In genomic region chr10:80673690-80674089, GRCm38 (mm10) we compare ENCODE assay signal across 8 mouse cellular contexts. TPM values are rescaled to one million over a fixed set of nuclear protein-coding genes. Genes with fewer than 3 reads are reported as not detected.
A peak's percentile ranks its signal among the peaks of the same experiment; 100 is the strongest.
DNase-seq lines count a peak whose midpoint lies in the region; ATAC-seq lines count a peak whose summit lies in the region.

No protein-coding gene starts in this region.

- peak overlapping the region; percentile 99; the same call in 1 of the 2 replicates for H3K4me3 ChIP-seq in kidney, embryonic 14.5 days (ENCODE audit: low read length)
- H3K4me3 ChIP-seq in embryonic facial prominence, embryonic 10.5 days = peak overlapping the region; percentile 97
- peak overlapping the region; percentile 73 for H3K4me3 ChIP-seq in hindbrain, embryonic 15.5 days
- H3K4me3 ChIP-seq in midbrain, embryonic 14.5 days (replicated peaks; ENCODE audit: low read depth, low read length) = peak overlapping the region; percentile 98

- 86% methylated on average over 3 of the region's 3 CpGs for WGBS in kidney, embryonic 14.5 days
- 90% methylated on average over 3 of the region's 3 CpGs for WGBS in embryonic facial prominence, embryonic 10.5 days
- 95% methylated on average over 3 of the region's 3 CpGs for WGBS in hindbrain, embryonic 15.5 days
- 95% methylated on average over 3 of the region's 3 CpGs for WGBS in midbrain, embryonic 14.5 days

- DNase-seq in kidney, adult 9 months = no peak
- DNase-seq in embryonic facial prominence, embryonic 10.5 days (ENCODE audit: low spot score) = no peak
- no peak for DNase-seq in midbrain, embryonic 14.5 days
- DNase-seq in ovary, postnatal 10 days (ENCODE audit: low spot score) = no peak
- DNase-seq in gastrocnemius, postnatal 36 days = no peak
- no peak for DNase-seq in MN1 (ENCODE audit: low spot score)

- intact Hi-C loops in gastrocnemius, postnatal 36 days (cut with DNase I) = no loop called here

- H3K27ac ChIP-seq in kidney, embryonic 14.5 days (ENCODE audit: low read depth, low read length) = no peak overlapping the region
- H3K27ac ChIP-seq in embryonic facial prominence, embryonic 10.5 days (replicated peaks) = peak overlapping the region; percentile 93; the same call in 1 of the 2 replicates
- H3K27ac ChIP-seq in hindbrain, embryonic 15.5 days (replicated peaks) = no peak overlapping the region
- no peak overlapping the region for H3K27ac ChIP-seq in midbrain, embryonic 14.5 days (replicated peaks; ENCODE audit: low read depth, low read length)

- H3K36me3 ChIP-seq in kidney, embryonic 14.5 days (ENCODE audit: control insufficient read depth, insufficient read depth, low read length) = peaks cover 52% of the 10 kb centered on the region
- H3K36me3 ChIP-seq in embryonic facial prominence, embryonic 10.5 days (replicated peaks) = peaks cover 59% of the 10 kb centered on the region
- H3K36me3 ChIP-seq in hindbrain, embryonic 15.5 days = peaks cover 26% of the 10 kb centered on the region
- peaks cover 41% of the 10 kb centered on the region for H3K36me3 ChIP-seq in midbrain, embryonic 14.5 days (ENCODE audit: control insufficient read depth, insufficient read depth, low read length)

- peaks cover 43% of the 10 kb centered on the region for H3K4me1 ChIP-seq in kidney, embryonic 14.5 days (ENCODE audit: control insufficient read depth, insufficient read depth, low read length)
- H3K4me1 ChIP-seq in embryonic facial prominence, embryonic 10.5 days = peaks cover 57% of the 10 kb centered on the region
- peaks cover 72% of the 10 kb centered on the region for H3K4me1 ChIP-seq in hindbrain, embryonic 15.5 days (replicated peaks)
- peaks cover 46% of the 10 kb centered on the region for H3K4me1 ChIP-seq in midbrain, embryonic 14.5 days (ENCODE audit: control insufficient read depth, insufficient read depth, low read length)

- no peaks in the 10 kb centered on the region for H3K27me3 ChIP-seq in kidney, embryonic 14.5 days (ENCODE audit: control insufficient read depth, insufficient read depth, low read length)
- H3K27me3 ChIP-seq in embryonic facial prominence, embryonic 10.5 days (replicated peaks; ENCODE audit: low read depth, poor library complexity, severe bottlenecking) = no peaks in the 10 kb centered on the region
- no peaks in the 10 kb centered on the region for H3K27me3 ChIP-seq in hindbrain, embryonic 15.5 days
- no peaks in the 10 kb centered on the region for H3K27me3 ChIP-seq in midbrain, embryonic 14.5 days (ENCODE audit: control insufficient read depth, insufficient read depth, low read length)

- peak overlapping the region; percentile 98; the same call in 1 of the 2 replicates for H3K9ac ChIP-seq in kidney, embryonic 14.5 days (ENCODE audit: low read depth, low read length)
- peak overlapping the region; percentile 82; the same call in 1 of the 2 replicates for H3K9ac ChIP-seq in hindbrain, embryonic 15.5 days
- H3K9ac ChIP-seq in midbrain, embryonic 14.5 days (replicated peaks; ENCODE audit: low read length) = peak overlapping the region; percentile 96; the same call in 1 of the 2 replicates

- no peaks in the 10 kb centered on the region for H3K9me3 ChIP-seq in kidney, embryonic 14.5 days (ENCODE audit: control insufficient read depth, low read length)
- H3K9me3 ChIP-seq in embryonic facial prominence, embryonic 10.5 days = no peaks in the 10 kb centered on the region
- H3K9me3 ChIP-seq in hindbrain, embryonic 15.5 days = no peaks in the 10 kb centered on the region
- no peaks in the 10 kb centered on the region for H3K9me3 ChIP-seq in midbrain, embryonic 14.5 days (ENCODE audit: control insufficient read depth, low read length)

- peak overlapping the region; percentile 67 for H3K4me2 ChIP-seq in kidney, embryonic 14.5 days (replicated peaks; ENCODE audit: low read depth, low read length)
- peak overlapping the region; percentile 89 for H3K4me2 ChIP-seq in hindbrain, embryonic 15.5 days
- peak overlapping the region; percentile 96 for H3K4me2 ChIP-seq in midbrain, embryonic 14.5 days (ENCODE audit: low read length)

- ATAC-seq in kidney, embryonic 14.5 days (ENCODE audit: low FRiP score, low TSS enrichment) = no peak
- ATAC-seq in hindbrain, embryonic 15.5 days (ENCODE audit: low FRiP score, low read depth) = no peak
- no peak for ATAC-seq in midbrain, embryonic 14.5 days (ENCODE audit: low FRiP score, low TSS enrichment)

RNA-seq across cellular contexts. Expression of gene Mknk2, which starts 4.2 kb away (rescaled TPM):
- polyA plus RNA-seq in kidney, embryonic 14.5 days (2014; fragmentation: Nextera tagmentation; extraction: Ambion mirVana) = 68.1 and 99.2 TPM in 2 replicates
- polyA plus RNA-seq in embryonic facial prominence, embryonic 10.5 days (2016; fragmentation: Nextera tagmentation; extraction: Ambion mirVana) = 118 and 119 TPM in 2 replicates
- polyA plus RNA-seq in hindbrain, embryonic 15.5 days (2015; fragmentation: Nextera tagmentation; extraction: Ambion mirVana) = 56.7 and 61.0 TPM in 2 replicates
- 46.7 and 54.2 TPM in 2 replicates for polyA plus RNA-seq in midbrain, embryonic 14.5 days (2014; fragmentation: Nextera tagmentation; extraction: Ambion mirVana)
- total RNA-seq in gastrocnemius, postnatal 36 days (2021) = 100 to 1,000 TPM; 216 to 227 TPM

RNA-seq across cellular contexts. Expression of gene Btbd2, which starts 16.8 kb away (rescaled TPM):
- 63.4 and 80.2 TPM in 2 replicates for polyA plus RNA-seq in kidney, embryonic 14.5 days (2014; fragmentation: Nextera tagmentation; extraction: Ambion mirVana)
- 83.2 and 84.8 TPM in 2 replicates for polyA plus RNA-seq in embryonic facial prominence, embryonic 10.5 days (2016; fragmentation: Nextera tagmentation; extraction: Ambion mirVana)
- 83.6 and 93.2 TPM in 2 replicates for polyA plus RNA-seq in hindbrain, embryonic 15.5 days (2015; fragmentation: Nextera tagmentation; extraction: Ambion mirVana)
- polyA plus RNA-seq in midbrain, embryonic 14.5 days (2014; fragmentation: Nextera tagmentation; extraction: Ambion mirVana) = 80.1 and 88.8 TPM in 2 replicates
- total RNA-seq in gastrocnemius, postnatal 36 days (2021) = 10 to 100 TPM; 32.1 to 33.5 TPM

RNA-seq across cellular contexts. Expression of gene Mob3a, which starts 28.1 kb away (rescaled TPM):
- 23.3 and 34.4 TPM in 2 replicates for polyA plus RNA-seq in kidney, embryonic 14.5 days (2014; fragmentation: Nextera tagmentation; extraction: Ambion mirVana)
- 54.4 and 54.7 TPM in 2 replicates for polyA plus RNA-seq in embryonic facial prominence, embryonic 10.5 days (2016; fragmentation: Nextera tagmentation; extraction: Ambion mirVana)
- polyA plus RNA-seq in hindbrain, embryonic 15.5 days (2015; fragmentation: Nextera tagmentation; extraction: Ambion mirVana) = 57.5 and 60.2 TPM in 2 replicates
- 45.2 and 47.3 TPM in 2 replicates for polyA plus RNA-seq in midbrain, embryonic 14.5 days (2014; fragmentation: Nextera tagmentation; extraction: Ambion mirVana)
- 1 to 10 TPM; 3.4 to 3.6 TPM for total RNA-seq in gastrocnemius, postnatal 36 days (2021)

RNA-seq across cellular contexts. Expression of gene Izumo4, which starts 28.3 kb away (rescaled TPM):
- polyA plus RNA-seq in kidney, embryonic 14.5 days (2014; fragmentation: Nextera tagmentation; extraction: Ambion mirVana) = 8.5 and 14.6 TPM in 2 replicates
- 10.5 and 10.8 TPM in 2 replicates for polyA plus RNA-seq in embryonic facial prominence, embryonic 10.5 days (2016; fragmentation: Nextera tagmentation; extraction: Ambion mirVana)
- 39.2 and 46.1 TPM in 2 replicates for polyA plus RNA-seq in hindbrain, embryonic 15.5 days (2015; fragmentation: Nextera tagmentation; extraction: Ambion mirVana)
- polyA plus RNA-seq in midbrain, embryonic 14.5 days (2014; fragmentation: Nextera tagmentation; extraction: Ambion mirVana) = 22.4 and 25.1 TPM in 2 replicates
- 1 to 10 TPM; 1.2 to 2.7 TPM for total RNA-seq in gastrocnemius, postnatal 36 days (2021)

RNA-seq across cellular contexts. Expression of gene Csnk1g2, which starts 51.1 kb away (rescaled TPM):
- polyA plus RNA-seq in kidney, embryonic 14.5 days (2014; fragmentation: Nextera tagmentation; extraction: Ambion mirVana) = 127 and 134 TPM in 2 replicates
- 198 TPM in 2 replicates for polyA plus RNA-seq in embryonic facial prominence, embryonic 10.5 days (2016; fragmentation: Nextera tagmentation; extraction: Ambion mirVana)
- 109 and 127 TPM in 2 replicates for polyA plus RNA-seq in hindbrain, embryonic 15.5 days (2015; fragmentation: Nextera tagmentation; extraction: Ambion mirVana)
- polyA plus RNA-seq in midbrain, embryonic 14.5 days (2014; fragmentation: Nextera tagmentation; extraction: Ambion mirVana) = 74.1 and 98.5 TPM in 2 replicates
- total RNA-seq in gastrocnemius, postnatal 36 days (2021) = 10 to 100 TPM; 84.0 to 90.0 TPM
